Mouse (Mus musculus): ENCODE results near the gene 1810010H24Rik.
A peak's percentile ranks its signal among the peaks of the same experiment; 100 is the strongest.
"Not testable (repeated sequence)": the region's sequence is repeated elsewhere in the genome, so short reads cannot be mapped to it uniquely, and the experiment has no call there.

Gene 1810010H24Rik

GRCm38 (mm10) chr11:107025411-107026321, at the start of gene 1810010H24Rik:
Gene 1810010H24Rik (plus strand): TSS chr11:107025681.
- no peak for DNase-seq (ENCODE audit: low spot score)

- DNase-seq (ENCODE audit: low spot score) = peak; percentile 21
These were observed 49.3 kb upstream of the 1810010H24Rik start for GRCm38 (mm10) chr11:106976194-106976593.

- DNase-seq (ENCODE audit: low spot score) = peak; percentile 62
These were observed 45.0 kb upstream of the 1810010H24Rik start for GRCm38 (mm10) chr11:106980455-106980854.

GRCm38 (mm10) chr11:106981787-106982186, 43.7 kb upstream of the 1810010H24Rik start:
- no peak for DNase-seq (ENCODE audit: low spot score)

GRCm38 (mm10) chr11:106982351-106982750, 43.1 kb upstream of the 1810010H24Rik start:
- no peak for DNase-seq (ENCODE audit: low spot score)

GRCm38 (mm10) chr11:106985979-106986604, 39.4 kb upstream of the 1810010H24Rik start:
- DNase-seq (ENCODE audit: low spot score) = not testable (repeated sequence)

GRCm38 (mm10) chr11:106987384-106987783, 38.1 kb upstream of the 1810010H24Rik start:
- DNase-seq (ENCODE audit: low spot score) = no peak

- DNase-seq (ENCODE audit: low spot score) = no peak
These were observed 31.0 kb upstream of the 1810010H24Rik start for GRCm38 (mm10) chr11:106994246-106995085.

GRCm38 (mm10) chr11:106996492-106996891, 29.0 kb upstream of the 1810010H24Rik start:
- not testable (repeated sequence) for DNase-seq (ENCODE audit: low spot score)

GRCm38 (mm10) chr11:106997976-106998375, 27.5 kb upstream of the 1810010H24Rik start:
- no peak for DNase-seq (ENCODE audit: low spot score)

- no peak for DNase-seq (ENCODE audit: low spot score)
These were observed 26.8 kb upstream of the 1810010H24Rik start for GRCm38 (mm10) chr11:106998651-106999150.

- peak; percentile 85 for DNase-seq (ENCODE audit: low spot score)
These were observed 26.1 kb upstream of the 1810010H24Rik start, which contains the start of gene Kpna2 for GRCm38 (mm10) chr11:106999151-106999948. Gene Kpna2 (minus strand): TSS chr11:106999541.

GRCm38 (mm10) chr11:106999949-107000513, 25.4 kb upstream of the 1810010H24Rik start:
- no peak for DNase-seq (ENCODE audit: low spot score)

GRCm38 (mm10) chr11:107001760-107002675, 23.5 kb upstream of the 1810010H24Rik start:
- DNase-seq (ENCODE audit: low spot score) = no peak

- no peak for DNase-seq (ENCODE audit: low spot score)
These were observed 19.9 kb upstream of the 1810010H24Rik start for GRCm38 (mm10) chr11:107005538-107005937.

GRCm38 (mm10) chr11:107010447-107010846, 15.0 kb upstream of the 1810010H24Rik start:
- no peak for DNase-seq (ENCODE audit: low spot score)

GRCm38 (mm10) chr11:107011171-107011570, 14.3 kb upstream of the 1810010H24Rik start:
- no peak for DNase-seq (ENCODE audit: low spot score)

GRCm38 (mm10) chr11:107011669-107012323, 13.7 kb upstream of the 1810010H24Rik start:
- no peak for DNase-seq (ENCODE audit: low spot score)
